Mouse (Mus musculus) hindbrain, embryonic 16.5 days (tissue): ENCODE results near the gene Zfyve21. TPM values are rescaled to one million over a fixed set of nuclear protein-coding genes. Genes with fewer than 3 reads are reported as not detected.
A peak's percentile ranks its signal among the peaks of the same experiment; 100 is the strongest.

ENCODE experiments used
- ATAC-seq: fragments of 200-750 bp; cut with Nextera tagmentation; 2 replicates; pipeline ENCODE4 v1.8.0; 2017; ENCODE audit warnings: moderate TSS enrichment, moderate library complexity
- H3K27ac ChIP-seq: fragments of 300-500 bp; sonication (generic); 2 replicates; pipeline ENCODE4 v1.5.1; 2014; ENCODE audit warnings: low read depth, mild to moderate bottlenecking, control low read depth, low read length, moderate library complexity
- H3K27me3 ChIP-seq: fragments of 300-500 bp; sonication (generic); replicated peaks from 2 replicates; pipeline ENCODE4 v1.6.1; 2014; ENCODE audit warnings: low read length; ENCODE audit not compliant: control insufficient read depth, insufficient read depth
- H3K36me3 ChIP-seq: fragments of 300-500 bp; sonication (generic); 2 replicates; pipeline ENCODE4 v1.6.1; 2014; ENCODE audit warnings: mild to moderate bottlenecking, low read length, moderate library complexity, mixed read lengths; ENCODE audit not compliant: control insufficient read depth, insufficient read depth
- H3K4me1 ChIP-seq: fragments of 300-500 bp; sonication (generic); 2 replicates; pipeline ENCODE4 v1.6.1; 2014; ENCODE audit warnings: low read depth, low read length; ENCODE audit not compliant: control insufficient read depth, insufficient read depth
- H3K4me2 ChIP-seq: fragments of 300-500 bp; sonication (generic); 2 replicates; pipeline ENCODE4 v1.6.1; 2014; ENCODE audit warnings: mild to moderate bottlenecking, low read length, control low read depth, moderate library complexity
- H3K4me3 ChIP-seq: fragments of 300-500 bp; sonication (generic); 2 replicates; pipeline ENCODE4 v1.5.1; 2014; ENCODE audit warnings: mild to moderate bottlenecking, low read length, control low read depth, moderate library complexity
- H3K9ac ChIP-seq: fragments of 300-500 bp; sonication (generic); 2 replicates; pipeline ENCODE4 v1.6.1; 2014; ENCODE audit warnings: low read depth, mild to moderate bottlenecking, control low read depth, low read length, moderate library complexity
- H3K9me3 ChIP-seq: fragments of 300-500 bp; sonication (generic); 2 replicates; pipeline ENCODE4 v1.6.1; 2014; ENCODE audit warnings: mild to moderate bottlenecking, low read length, moderate library complexity; ENCODE audit not compliant: control insufficient read depth
- WGBS: fragments of 180-500 bp; shearing (Covaris S2); extraction: QIAGEN DNeasy Blood & Tissue Kit; methylation state at CpG from one replicate; pipeline ENCODE4 v1.1.7; 2014; 5-methylcytosine and 5-hydroxymethylcytosine counted together
- polyA plus RNA-seq: library from polyadenylated mRNA; unstranded; fragments of >200 nt; fragmentation: Nextera tagmentation; extraction: Ambion mirVana; gene quantifications from 2 replicates; pipeline ENCODE4 v1.2.1, GENCODE M21; 2015

Zfyve21 gene
- polyA plus RNA-seq, 1 experiment from 2014 or later = 46.9 TPM

GRCm38 (mm10) chr12:111795180-111795895 is 18.6 kb upstream of the Zfyve21 start:
- Histone ChIP-seq H3K36me3 (peaks cover 23% of the 10 kb centered on the region), H3K9ac (no peak overlapping the region), H3K4me2 (no peak overlapping the region), H3K27me3 (no peaks in the 10 kb centered on the region), H3K4me1 (no peaks in the 10 kb centered on the region), H3K27ac (no peak overlapping the region), H3K9me3 (no peaks in the 10 kb centered on the region), H3K4me3 (no peak overlapping the region)
- 90% methylated on average over 28 of the region's 28 CpGs for WGBS
- ATAC-seq = no peak

- no peak overlapping the region for H3K27ac ChIP-seq
- no peak overlapping the region for H3K4me2 ChIP-seq
- ATAC-seq = no peak
- no peaks in the 10 kb centered on the region for H3K27me3 ChIP-seq
- no peaks in the 10 kb centered on the region for H3K4me1 ChIP-seq
- no peak overlapping the region for H3K4me3 ChIP-seq
- no peaks in the 10 kb centered on the region for H3K9me3 ChIP-seq
- WGBS = 77% methylated on average over 8 of the region's 8 CpGs
- no peak overlapping the region for H3K9ac ChIP-seq
- peaks cover 19% of the 10 kb centered on the region for H3K36me3 ChIP-seq
Observed at GRCm38 (mm10) chr12:111797251-111797650, 16.7 kb upstream of the Zfyve21 start.

GRCm38 (mm10) chr12:111798493-111798892 is 15.5 kb upstream of the Zfyve21 start:
- Histone ChIP-seq H3K4me1 (no peaks in the 10 kb centered on the region), H3K9ac (no peak overlapping the region), H3K27ac (no peak overlapping the region), H3K36me3 (peaks cover 23% of the 10 kb centered on the region), H3K4me3 (no peak overlapping the region), H3K9me3 (no peaks in the 10 kb centered on the region), H3K4me2 (no peak overlapping the region), H3K27me3 (no peaks in the 10 kb centered on the region)
- ATAC-seq = no peak; the same call in 1 of the 2 replicates
- 92% methylated on average over 13 of the region's 13 CpGs for WGBS

- H3K4me2 ChIP-seq = no peak overlapping the region
- no peaks in the 10 kb centered on the region for H3K4me1 ChIP-seq
- ATAC-seq = no peak
- whole genome bisulfite sequencing = 83% methylated on average over 10 of the region's 10 CpGs
- H3K4me3 ChIP-seq = no peak overlapping the region
- no peaks in the 10 kb centered on the region for H3K9me3 ChIP-seq
- peaks cover 10% of the 10 kb centered on the region for H3K36me3 ChIP-seq
- no peaks in the 10 kb centered on the region for H3K27me3 ChIP-seq
- H3K9ac ChIP-seq = no peak overlapping the region
- no peak overlapping the region for H3K27ac ChIP-seq
Observed at GRCm38 (mm10) chr12:111800459-111801183, 13.3 kb upstream of the Zfyve21 start.

GRCm38 (mm10) chr12:111803538-111803937 is 10.4 kb upstream of the Zfyve21 start:
- H3K9ac ChIP-seq = no peak overlapping the region
- H3K4me1 ChIP-seq = no peaks in the 10 kb centered on the region
- H3K36me3 ChIP-seq = peaks cover 17% of the 10 kb centered on the region
- no peaks in the 10 kb centered on the region for H3K9me3 ChIP-seq
- no peak overlapping the region for H3K27ac ChIP-seq
- ATAC-seq = no peak
- H3K4me2 ChIP-seq = no peak overlapping the region
- no peak overlapping the region for H3K4me3 ChIP-seq
- no peaks in the 10 kb centered on the region for H3K27me3 ChIP-seq
- WGBS = 91% methylated on average over 5 of the region's 5 CpGs

GRCm38 (mm10) chr12:111808775-111809174 is 5.2 kb upstream of the Zfyve21 start:
- WGBS = 91% methylated on average over 6 of the region's 6 CpGs
- H3K4me2 ChIP-seq = no peak overlapping the region
- H3K27me3 ChIP-seq = no peaks in the 10 kb centered on the region
- peaks cover 11% of the 10 kb centered on the region for H3K4me1 ChIP-seq
- 0 out of 2 replicates have a peak overlapping the region, but pooled peaks have one; percentile 58 for H3K27ac ChIP-seq
- H3K36me3 ChIP-seq = peaks cover 13% of the 10 kb centered on the region
- no peak overlapping the region for H3K4me3 ChIP-seq
- no peaks in the 10 kb centered on the region for H3K9me3 ChIP-seq
- H3K9ac ChIP-seq = no peak overlapping the region
- ATAC-seq = no peak

- peak overlapping the region; percentile 39; the same call in 1 of the 2 replicates for H3K9ac ChIP-seq
- 3% methylated on average over 9 of the region's 9 CpGs for WGBS
- peak; percentile 13; the same call in 1 of the 2 replicates for ATAC-seq
Observed at GRCm38 (mm10) chr12:111809762-111810161, 4.2 kb upstream of the Zfyve21 start.

GRCm38 (mm10) chr12:111812075-111812474 is 1.9 kb upstream of the Zfyve21 start:
- WGBS = 89% methylated on average over 12 of the region's 13 CpGs
- H3K27me3 ChIP-seq = no peaks in the 10 kb centered on the region
- no peak overlapping the region for H3K4me3 ChIP-seq
- peaks cover 26% of the 10 kb centered on the region for H3K4me1 ChIP-seq
- H3K9me3 ChIP-seq = no peaks in the 10 kb centered on the region
- H3K9ac ChIP-seq = no peak overlapping the region
- no peak overlapping the region for H3K4me2 ChIP-seq
- H3K27ac ChIP-seq = no peak overlapping the region
- no peak for ATAC-seq
- peaks cover 9% of the 10 kb centered on the region; the same call in 1 of the 2 replicates for H3K36me3 ChIP-seq

More at GRCm38 (mm10) chr12:111809762-111810161, 4.2 kb upstream of the Zfyve21 start:
- Histone ChIP-seq H3K27me3 (no peaks in the 10 kb centered on the region), H3K27ac (peak overlapping the region; percentile 58; the same call in 1 of the 2 replicates), H3K4me2 (peak overlapping the region; percentile 33), H3K4me3 (no peak overlapping the region; the same call in 1 of the 2 replicates), H3K36me3 (peaks cover 13% of the 10 kb centered on the region), H3K9me3 (no peaks in the 10 kb centered on the region), H3K4me1 (peaks cover 15% of the 10 kb centered on the region)

GRCm38 (mm10) chr12:111812611-111813010 is 1.4 kb upstream of the Zfyve21 start:
- WGBS = 74% methylated on average over 12 of the region's 12 CpGs
- Histone ChIP-seq H3K9me3 (no peaks in the 10 kb centered on the region), H3K27me3 (no peaks in the 10 kb centered on the region), H3K9ac (no peak overlapping the region), H3K27ac (no peak overlapping the region), H3K4me3 (peak overlapping the region; percentile 53), H3K4me1 (peaks cover 26% of the 10 kb centered on the region), H3K4me2 (no peak overlapping the region; the same call in none of the 2 replicates), H3K36me3 (peaks cover 7% of the 10 kb centered on the region; the same call in 1 of the 2 replicates)
- no peak for ATAC-seq
